Mouse (Mus musculus) megakaryocyte progenitor cell, adult 5-6 weeks (primary cell): ENCODE measurements around the gene Scel. TPM values are rescaled to one million over a fixed set of nuclear protein-coding genes. Genes with fewer than 3 reads are reported as not detected.

Experiments
- ATAC-seq: replicated peaks from 2 replicates; pipeline ENCODE4 v1.8.0; 2016; ENCODE audit warnings: mild to moderate bottlenecking, moderate TSS enrichment, inconsistent platforms; ENCODE audit not compliant: poor library complexity
- total RNA-seq, 2 experiments: library from RNA; stranded (forward) in 1 of 2; stranded (reverse) in 1 of 2; fragments of 157-497, 149-512 nt in 1 of 2; fragments of 200-1000 nt in 1 of 2; gene quantifications; 2 replicates each; pipeline versions ENCODE4 v1.2.3 to v1.2.4; 2015 to 2017

Scel gene
- total RNA-seq, 2 experiments from 2014 or later, result not detected

DNA sequence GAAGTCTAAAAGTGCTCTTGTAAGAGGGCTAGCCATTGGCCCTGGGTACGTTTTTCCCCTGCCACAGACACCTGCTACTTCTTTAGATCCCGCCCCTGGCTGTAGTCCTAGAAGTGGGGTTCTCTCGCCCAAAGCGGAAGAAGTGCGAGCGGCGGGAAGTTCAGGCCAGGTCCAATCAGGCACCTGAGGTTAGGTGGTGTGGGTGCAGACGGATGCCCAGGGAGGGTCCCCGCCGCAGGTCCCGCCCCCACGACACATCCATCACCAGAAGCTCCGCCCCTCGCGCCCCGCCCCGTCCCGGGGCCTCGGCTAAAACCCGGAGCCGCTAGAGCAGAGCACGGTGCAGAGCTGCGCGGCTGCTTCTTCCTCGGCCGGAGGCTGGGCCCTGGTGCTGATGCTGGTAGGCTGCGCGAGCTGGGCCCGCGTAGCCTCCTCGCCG, 136.8 kb downstream of the Scel start, which contains the start of gene Slain1:
Gene Slain1, plus strand, starts transcription at position 333 of the 439 bp plus-strand sequence.
- ATAC-seq, result peak; percentile 82

DNA sequence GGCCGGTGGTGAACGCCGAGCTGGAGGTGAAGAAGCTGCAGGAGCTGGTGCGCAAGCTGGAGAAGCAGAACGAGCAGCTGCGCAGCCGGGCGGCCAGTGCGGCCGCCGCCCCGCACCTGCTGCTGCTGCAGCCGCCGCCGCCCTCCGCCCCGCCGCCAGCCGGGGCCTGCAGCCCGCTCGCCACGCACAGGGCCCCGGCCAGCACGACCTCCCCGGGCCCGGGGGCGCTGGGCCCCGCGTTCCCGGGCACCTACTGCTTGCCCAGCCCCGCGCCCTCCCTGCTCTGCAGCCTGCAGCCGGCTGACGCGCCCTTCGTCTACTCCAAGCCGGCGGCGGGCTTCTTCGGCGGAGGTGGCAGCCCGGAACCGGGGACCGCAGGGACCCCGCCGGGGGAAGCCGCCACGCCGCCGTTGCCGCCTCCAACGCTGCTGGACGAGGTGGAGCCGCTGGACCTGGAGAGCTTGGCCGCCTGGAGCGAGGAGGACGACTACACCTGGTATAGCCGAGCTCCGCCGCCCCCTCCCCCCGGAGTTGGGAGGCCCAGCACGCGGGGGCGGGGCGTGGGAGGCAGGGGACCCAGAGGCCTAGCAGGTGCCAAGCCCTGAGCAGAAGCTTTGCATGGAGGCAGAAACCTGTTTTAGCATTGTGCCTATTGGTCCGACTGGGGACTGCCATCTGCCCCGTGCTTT, 137.4 kb downstream of the Scel start:
- peak; percentile 15 for ATAC-seq

DNA sequence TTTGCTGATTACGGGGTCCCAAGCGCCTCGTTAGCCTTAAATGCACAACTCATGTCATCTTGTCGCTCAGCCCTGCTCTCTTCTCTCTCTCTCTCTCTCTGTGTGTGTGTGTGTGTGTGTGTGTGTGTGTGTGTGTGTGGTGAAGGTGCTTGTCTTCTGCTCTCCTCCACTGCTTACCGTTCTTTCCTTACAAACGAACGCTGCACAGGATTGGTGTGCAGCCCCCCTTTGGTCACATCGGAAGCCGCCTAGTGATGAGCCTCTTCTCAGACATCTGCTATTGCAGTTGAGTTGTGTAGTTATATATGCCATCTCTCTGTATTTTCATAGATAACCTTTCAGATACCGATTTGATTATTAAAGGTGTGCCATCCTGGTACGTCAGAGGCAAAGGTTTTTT, 138.0 kb downstream of the Scel start:
- ATAC-seq, result no peak

DNA sequence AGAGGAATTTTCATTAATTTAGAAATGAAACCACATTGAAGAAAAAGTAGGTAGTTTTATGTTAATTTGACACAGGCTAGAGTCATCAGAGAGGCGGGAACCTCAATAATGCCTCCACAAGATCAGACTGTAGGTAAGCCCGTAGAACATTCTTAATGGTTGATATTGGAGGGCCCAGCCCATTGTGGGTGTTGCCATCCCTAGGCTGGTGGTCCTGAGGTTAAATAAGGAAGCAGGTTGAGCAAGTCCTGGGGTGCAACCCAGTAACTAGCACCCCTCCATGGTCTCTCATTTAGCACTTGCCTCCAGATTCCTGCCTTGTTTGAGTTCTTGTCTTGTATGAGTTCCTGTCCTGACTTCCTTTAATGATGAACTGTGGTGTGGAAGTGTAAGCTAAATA, 138.4 kb downstream of the Scel start:
- no peak for ATAC-seq

DNA sequence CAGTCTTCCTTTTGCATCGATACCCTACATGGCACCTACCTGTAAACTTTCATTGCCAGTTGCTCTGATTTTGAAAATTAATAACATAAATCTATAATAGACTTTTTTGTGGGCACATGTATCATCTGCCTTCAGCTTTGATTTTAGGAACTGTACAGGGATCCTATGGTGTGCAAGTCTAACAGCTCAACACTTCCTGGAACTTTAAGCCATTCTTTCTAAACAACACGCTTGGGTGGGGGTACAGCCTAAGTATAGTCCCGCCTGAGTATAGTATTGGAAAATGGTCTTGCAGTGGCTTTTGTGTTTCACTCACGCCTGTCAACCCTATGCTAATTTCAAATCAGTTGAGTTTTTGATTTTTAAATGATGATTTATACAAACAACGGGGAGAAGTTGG, 139.4 kb downstream of the Scel start:
- ATAC-seq, result no peak

DNA sequence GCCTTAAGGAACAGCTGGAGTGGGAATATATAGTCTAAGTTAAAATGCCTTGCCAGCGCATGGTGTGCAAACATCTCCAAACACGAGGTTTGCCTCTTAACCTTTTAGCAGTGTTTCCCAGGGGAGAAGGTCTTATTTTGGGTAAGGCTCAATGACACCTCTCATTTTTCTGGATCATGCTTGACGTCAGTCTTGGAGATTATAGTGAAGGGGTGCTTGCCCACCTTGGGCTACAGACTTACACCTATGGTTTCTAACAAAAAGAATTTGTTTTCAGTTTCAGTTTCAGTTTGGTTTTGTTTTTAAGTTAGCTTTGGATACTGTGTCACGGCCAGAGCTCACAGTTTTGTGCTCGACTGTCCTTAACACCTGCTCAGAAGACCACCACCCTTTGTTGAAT, 140.7 kb downstream of the Scel start:
- ATAC-seq, result no peak

DNA sequence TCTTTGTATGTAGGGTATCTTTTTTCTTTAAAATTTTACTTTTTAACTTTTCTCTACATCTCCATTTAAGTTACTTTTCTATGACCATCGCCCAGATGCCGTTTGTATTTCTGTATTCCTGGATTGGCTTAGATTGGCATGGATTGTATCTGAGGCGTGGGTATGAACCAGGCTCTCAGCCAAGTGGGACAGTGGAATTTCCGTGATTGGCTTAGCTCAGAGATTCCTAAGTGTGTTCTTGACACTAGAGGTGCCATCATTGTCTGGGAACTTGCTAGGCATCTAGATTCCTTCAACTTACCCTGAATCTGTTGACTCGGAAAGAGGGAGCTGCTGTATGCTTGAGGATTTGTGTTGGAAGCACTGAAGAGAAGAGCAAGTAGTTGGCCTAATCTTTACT, 142.3 kb downstream of the Scel start:
- no peak for ATAC-seq

DNA sequence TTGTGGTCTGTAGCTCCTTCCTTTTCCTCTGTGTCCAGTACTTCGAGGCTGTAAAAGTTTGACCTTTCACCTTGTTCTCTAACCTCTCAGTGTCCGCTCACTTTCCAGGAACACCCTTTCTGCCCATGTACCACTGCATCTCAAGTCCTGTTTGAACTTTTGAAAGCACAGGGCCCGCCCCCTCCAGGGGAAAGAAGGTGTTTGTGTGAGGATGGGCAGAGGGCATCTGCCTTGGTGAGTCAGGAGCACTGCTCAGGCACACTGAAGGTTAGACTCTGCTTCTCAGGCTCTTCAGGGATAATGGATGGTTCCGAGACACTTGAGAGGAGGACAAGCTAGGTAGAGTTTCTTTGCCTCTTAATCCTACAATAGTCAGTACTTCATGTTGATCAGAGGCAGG, 144.7 kb downstream of the Scel start:
- ATAC-seq, result no peak

Other genes starting within 250 kb of the Scel start
- gene Mycbp2, start 166.5 kb upstream of the Scel start, total RNA-seq (2015), result 55.8 and 66.9 TPM in 2 replicates
- 43.9 and 51.3 TPM in 2 replicates for gene Mycbp2, start 166.5 kb upstream of the Scel start, total RNA-seq (2017)
- gene Slain1, start 136.9 kb downstream of the Scel start, total RNA-seq (2015), result 9.7 and 10.0 TPM in 2 replicates
- 6.6 and 7.2 TPM in 2 replicates for gene Slain1, start 136.9 kb downstream of the Scel start, total RNA-seq (2017)